Comparison of ENCODE assay signal across 21 mouse cellular contexts in genomic region chr9:68883687-68884086, GRCm38 (mm10).
A peak's percentile ranks its signal among the peaks of the same experiment; 100 is the strongest.
DNase-seq lines count a peak whose midpoint lies in the region; ATAC-seq and TF ChIP-seq lines count a peak whose summit lies in the region.
"Had no signal": no experiment of that assay in that cellular context is flagged by ENCODE, and none has a peak within 500 bp of the region (broad histone marks: within the 10 kb centered on the region; RNA-seq: fewer than 3 reads in every experiment).

No protein-coding gene starts in this region.

- peak; percentile 31 for DNase-seq in heart, adult 8-10 months (ENCODE audit: low spot score)
- DNase-seq in lung, postnatal 0 days (ENCODE audit: low spot score), result no peak
- peak; percentile 43 for DNase-seq in skeletal muscle tissue, adult 2 months (ENCODE audit: low read depth, low spot score)
- no peak for DNase-seq in adrenal gland, postnatal 14 days
- DNase-seq: adrenal gland, adult 8-10 months; cerebellum, adult 2 months; cerebellum, postnatal 25 days; embryo, embryonic 11 days; layer of hippocampus, adult 9-11 months; left cerebral cortex, postnatal 4 days; midbrain, embryonic 14.5 days had no signal

- no peaks in the 10 kb centered on the region for H3K9me3 ChIP-seq in heart, embryonic 11.5 days (replicated peaks; ENCODE audit: control insufficient read depth, low read length)
- H3K9me3 ChIP-seq in lung, embryonic 16.5 days (ENCODE audit: control insufficient read depth, low read length), result no peaks in the 10 kb centered on the region
- no peaks in the 10 kb centered on the region for H3K9me3 ChIP-seq in lung, postnatal 0 days (ENCODE audit: low read length)
- no peaks in the 10 kb centered on the region for H3K9me3 ChIP-seq in liver, embryonic 15.5 days (replicated peaks)
- H3K9me3 ChIP-seq: embryonic facial prominence, embryonic 13.5 days; forebrain, embryonic 12.5 days; hindbrain, embryonic 12.5 days; limb, embryonic 15.5 days had no signal

- no peak for TF ChIP-seq EP300 in lung, postnatal 0 days (IDR thresholded peaks at IDR 0.05)

- ATAC-seq in heart, embryonic 11.5 days (replicated peaks; ENCODE audit: insufficient number of reproducible peaks, low FRiP score, low TSS enrichment), result no peak
- no peak for ATAC-seq in lung, embryonic 16.5 days (ENCODE audit: low read depth)
- ATAC-seq in lung, postnatal 0 days, result no peak
- peak; percentile 60 for ATAC-seq in liver, embryonic 15.5 days (ENCODE audit: insufficient read depth)
- ATAC-seq: intestine, postnatal 0 days had no signal

- no peaks in the 10 kb centered on the region for H3K36me3 ChIP-seq in heart, embryonic 11.5 days (ENCODE audit: control insufficient read depth, insufficient read depth, low read length)
- no peaks in the 10 kb centered on the region for H3K36me3 ChIP-seq in lung, embryonic 16.5 days (ENCODE audit: control insufficient read depth, insufficient read depth, low read length)
- no peaks in the 10 kb centered on the region for H3K36me3 ChIP-seq in lung, postnatal 0 days (ENCODE audit: insufficient read depth, low read length)
- H3K36me3 ChIP-seq in liver, embryonic 15.5 days (replicated peaks), result no peaks in the 10 kb centered on the region
- H3K36me3 ChIP-seq: embryonic facial prominence, embryonic 13.5 days; forebrain, embryonic 12.5 days; hindbrain, embryonic 12.5 days; limb, embryonic 15.5 days had no signal

- H3K4me1 ChIP-seq in heart, embryonic 11.5 days (ENCODE audit: control insufficient read depth, insufficient read depth, low read length), result peaks cover 12% of the 10 kb centered on the region
- H3K4me1 ChIP-seq in lung, embryonic 16.5 days (replicated peaks; ENCODE audit: control insufficient read depth, insufficient read depth, low read length), result peaks cover 16% of the 10 kb centered on the region; the same call in 1 of the 2 replicates
- H3K4me1 ChIP-seq in lung, postnatal 0 days (ENCODE audit: insufficient read depth, low read depth, low read length), result peaks cover 14% of the 10 kb centered on the region
- H3K4me1 ChIP-seq in liver, embryonic 15.5 days (replicated peaks), result peaks cover 17% of the 10 kb centered on the region
- H3K4me1 ChIP-seq: limb, embryonic 15.5 days had no signal

- WGBS in heart, embryonic 11.5 days (ENCODE audit: insufficient replicate concordance), result 32% methylated on average over 8 of the region's 8 CpGs
- 76% methylated on average over 8 of the region's 8 CpGs for WGBS in lung, embryonic 16.5 days
- 77% methylated on average over 8 of the region's 8 CpGs for WGBS in lung, postnatal 0 days
- WGBS in liver, embryonic 15.5 days (ENCODE audit: insufficient replicate concordance), result 60% methylated on average over 8 of the region's 8 CpGs

- TF ChIP-seq CTCF in lung, postnatal 0 days (IDR thresholded peaks at IDR 0.05), result no peak

- H3K4me3 ChIP-seq in heart, embryonic 11.5 days (ENCODE audit: low read depth, low read length), result no peak overlapping the region
- no peak overlapping the region for H3K4me3 ChIP-seq in lung, embryonic 16.5 days (ENCODE audit: low read length)
- no peak overlapping the region for H3K4me3 ChIP-seq in lung, postnatal 0 days (ENCODE audit: low read depth, low read length)
- no peak overlapping the region for H3K4me3 ChIP-seq in liver, embryonic 15.5 days (replicated peaks)
- H3K4me3 ChIP-seq: embryonic facial prominence, embryonic 13.5 days; erythroblast, embryonic 14.5 days; forebrain, embryonic 12.5 days; hindbrain, embryonic 12.5 days; left cerebral cortex, adult 2 months; limb, embryonic 15.5 days had no signal

- H3K9ac ChIP-seq in heart, embryonic 11.5 days (ENCODE audit: low read depth, low read length), result no peak overlapping the region
- H3K9ac ChIP-seq in lung, embryonic 16.5 days (ENCODE audit: low read length), result no peak overlapping the region
- H3K9ac ChIP-seq in lung, postnatal 0 days (replicated peaks; ENCODE audit: low read depth), result no peak overlapping the region
- H3K9ac ChIP-seq in liver, embryonic 15.5 days, result no peak overlapping the region
- H3K9ac ChIP-seq: embryonic facial prominence, embryonic 13.5 days; forebrain, embryonic 12.5 days; hindbrain, embryonic 12.5 days; limb, embryonic 15.5 days had no signal

- no peak overlapping the region for H3K4me2 ChIP-seq in heart, embryonic 11.5 days
- no peak overlapping the region for H3K4me2 ChIP-seq in lung, embryonic 16.5 days (ENCODE audit: low read depth, low read length)
- H3K4me2 ChIP-seq in lung, postnatal 0 days (replicated peaks; ENCODE audit: low read depth, low read length), result no peak overlapping the region
- no peak overlapping the region for H3K4me2 ChIP-seq in liver, embryonic 15.5 days
- H3K4me2 ChIP-seq: forebrain, embryonic 12.5 days; hindbrain, embryonic 12.5 days; limb, embryonic 15.5 days had no signal

- H3K27me3 ChIP-seq in heart, embryonic 11.5 days (ENCODE audit: control insufficient read depth, insufficient read depth, low read length), result no peaks in the 10 kb centered on the region
- H3K27me3 ChIP-seq in lung, embryonic 16.5 days (ENCODE audit: control insufficient read depth, insufficient read depth, low read depth, low read length), result no peaks in the 10 kb centered on the region
- no peaks in the 10 kb centered on the region for H3K27me3 ChIP-seq in lung, postnatal 0 days (replicated peaks; ENCODE audit: insufficient read depth, low read length)
- H3K27me3 ChIP-seq in liver, embryonic 15.5 days, result no peaks in the 10 kb centered on the region
- H3K27me3 ChIP-seq: embryonic facial prominence, embryonic 13.5 days; hindbrain, embryonic 12.5 days had no signal

- no peak overlapping the region for H3K27ac ChIP-seq in heart, embryonic 11.5 days (ENCODE audit: low read depth, low read length)
- peak overlapping the region; percentile 50; the same call in 1 of the 2 replicates for H3K27ac ChIP-seq in lung, embryonic 16.5 days (ENCODE audit: low read length)
- no peak overlapping the region for H3K27ac ChIP-seq in lung, postnatal 0 days (ENCODE audit: low read length)
- H3K27ac ChIP-seq in liver, embryonic 15.5 days (replicated peaks), result peak overlapping the region; percentile 48; the same call in 1 of the 2 replicates
- H3K27ac ChIP-seq: forebrain, embryonic 12.5 days; hindbrain, embryonic 12.5 days; limb, embryonic 15.5 days had no signal

Comparison
In these comparisons a context has a peak if more than half of its experiments do, and no peak if none do; other contexts are left out.
1. H3K27ac ChIP-seq: peak in lung, embryonic 16.5 days (single experiment) and liver, embryonic 15.5 days (single experiment); none in heart, embryonic 11.5 days (single experiment) and lung, postnatal 0 days (single experiment).
2. DNase-seq: peak in heart, adult 8-10 months (single experiment) and skeletal muscle tissue, adult 2 months (single experiment); none in lung, postnatal 0 days (single experiment) and adrenal gland, postnatal 14 days (single experiment).